Mouse (Mus musculus): ENCODE results near the gene Slc22a17.

The Slc22a17 gene

GRCm38 (mm10) chr14:54939434-54940175, 26.7 kb upstream of the Slc22a17 start:
- DNase-seq (ENCODE audit: low read depth, low spot score): peak; percentile 80

- no peak for DNase-seq (ENCODE audit: low read depth, low spot score)
These were observed 25.7 kb upstream of the Slc22a17 start for GRCm38 (mm10) chr14:54938431-54939219.

- no peak for DNase-seq (ENCODE audit: low read depth, low spot score)
These were observed 24.6 kb upstream of the Slc22a17 start for GRCm38 (mm10) chr14:54937361-54938182.

- DNase-seq (ENCODE audit: low read depth, low spot score): no peak
These were observed 23.9 kb upstream of the Slc22a17 start for GRCm38 (mm10) chr14:54936831-54937160.

- no peak for DNase-seq (ENCODE audit: low read depth, low spot score)
These were observed 23.2 kb upstream of the Slc22a17 start, which contains the start of gene Cmtm5 for GRCm38 (mm10) chr14:54935904-54936830. Cmtm5 (plus strand) TSS chr14:54936261.

GRCm38 (mm10) chr14:54932645-54933150, 19.8 kb upstream of the Slc22a17 start, which contains the start of gene Il25:
Il25 (plus strand) TSS chr14:54932695.
- no peak for DNase-seq (ENCODE audit: low read depth, low spot score)

- no peak for DNase-seq (ENCODE audit: low read depth, low spot score)
These were observed 17.5 kb upstream of the Slc22a17 start for GRCm38 (mm10) chr14:54930431-54930830.

- DNase-seq (ENCODE audit: low read depth, low spot score): no peak
These were observed 16.9 kb upstream of the Slc22a17 start for GRCm38 (mm10) chr14:54929801-54930200.

GRCm38 (mm10) chr14:54927296-54927695, 14.4 kb upstream of the Slc22a17 start:
- DNase-seq (ENCODE audit: low read depth, low spot score): no peak

GRCm38 (mm10) chr14:54926401-54927158, 13.6 kb upstream of the Slc22a17 start:
- peak; percentile 94 for DNase-seq (ENCODE audit: low read depth, low spot score)

- peak; percentile 61 for DNase-seq (ENCODE audit: low read depth, low spot score)
These were observed 12.7 kb upstream of the Slc22a17 start, which contains the start of gene Efs for GRCm38 (mm10) chr14:54925349-54926342. Efs (minus strand) TSS chr14:54926126.

GRCm38 (mm10) chr14:54924641-54925348, 11.9 kb upstream of the Slc22a17 start:
- peak; percentile 76 for DNase-seq (ENCODE audit: low read depth, low spot score)

- no peak for DNase-seq (ENCODE audit: low read depth, low spot score)
These were observed 7.2 kb upstream of the Slc22a17 start for GRCm38 (mm10) chr14:54920076-54920685.

- no peak for DNase-seq (ENCODE audit: low read depth, low spot score)
These were observed 411 bp upstream of the Slc22a17 start for GRCm38 (mm10) chr14:54913343-54913742.

GRCm38 (mm10) chr14:54912109-54912850, 652 bp downstream of the Slc22a17 start:
- DNase-seq (ENCODE audit: low read depth, low spot score): no peak

GRCm38 (mm10) chr14:54908682-54909081, 4.2 kb downstream of the Slc22a17 start:
- no peak for DNase-seq (ENCODE audit: low read depth, low spot score)

GRCm38 (mm10) chr14:54903641-54904040, 9.3 kb downstream of the Slc22a17 start:
- no peak for DNase-seq (ENCODE audit: low read depth, low spot score)
